Comparison of ENCODE assay signal across 9 mouse cellular contexts in genomic region chr12:37773681-37774357, GRCm38 (mm10). TPM values are rescaled to one million over a fixed set of nuclear protein-coding genes. Genes with fewer than 3 reads are reported as not detected.
A peak's percentile ranks its signal among the peaks of the same experiment; 100 is the strongest.
DNase-seq lines count a peak whose midpoint lies in the region; ATAC-seq lines count a peak whose summit lies in the region.
"Had no signal": no experiment of that assay in that cellular context is flagged by ENCODE, and none has a peak within 500 bp of the region (broad histone marks: within the 10 kb centered on the region; RNA-seq: fewer than 3 reads in every experiment).

No protein-coding gene starts in this region.

- peak overlapping the region; percentile 81 for H3K27ac ChIP-seq in forebrain, embryonic 16.5 days (ENCODE audit: low read length)
- no peak overlapping the region for H3K27ac ChIP-seq in intestine, embryonic 14.5 days (ENCODE audit: low read depth)
- no peak overlapping the region for H3K27ac ChIP-seq in limb, embryonic 11.5 days (replicated peaks; ENCODE audit: low read depth, low read length)
- H3K27ac ChIP-seq: macrophage had no signal

- 2% methylated on average over 8 of the region's 8 CpGs for WGBS in forebrain, embryonic 16.5 days
- WGBS in intestine, embryonic 14.5 days: 17% methylated on average over 8 of the region's 8 CpGs
- WGBS in limb, embryonic 11.5 days: 13% methylated on average over 8 of the region's 8 CpGs

- 0 out of 2 replicates have a peak overlapping the region, but pooled peaks have one; percentile 18 for H3K9ac ChIP-seq in forebrain, embryonic 16.5 days (replicated peaks; ENCODE audit: low read depth, low read length)
- H3K9ac ChIP-seq in intestine, embryonic 14.5 days (ENCODE audit: low read length): no peak overlapping the region
- no peak overlapping the region for H3K9ac ChIP-seq in limb, embryonic 11.5 days (ENCODE audit: low read length)

- no peaks in the 10 kb centered on the region for H3K27me3 ChIP-seq in forebrain, embryonic 16.5 days (replicated peaks; ENCODE audit: control insufficient read depth, insufficient read depth, low read length)
- H3K27me3 ChIP-seq in intestine, embryonic 14.5 days (replicated peaks; ENCODE audit: control insufficient read depth, insufficient read depth, low read length): no peaks in the 10 kb centered on the region
- no peaks in the 10 kb centered on the region for H3K27me3 ChIP-seq in limb, embryonic 11.5 days (ENCODE audit: control insufficient read depth, insufficient read depth, low read length)

- peak overlapping the region; percentile 28 for H3K4me3 ChIP-seq in forebrain, embryonic 16.5 days (replicated peaks; ENCODE audit: low read length)
- no peak overlapping the region for H3K4me3 ChIP-seq in intestine, embryonic 14.5 days (ENCODE audit: low read depth, low read length)
- no peak overlapping the region for H3K4me3 ChIP-seq in limb, embryonic 11.5 days (ENCODE audit: low read depth, low read length)

- H3K36me3 ChIP-seq in forebrain, embryonic 16.5 days (ENCODE audit: control insufficient read depth, insufficient read depth): no peaks in the 10 kb centered on the region
- H3K36me3 ChIP-seq in intestine, embryonic 14.5 days (ENCODE audit: control insufficient read depth, insufficient read depth, low read length): no peaks in the 10 kb centered on the region
- H3K36me3 ChIP-seq in limb, embryonic 11.5 days (ENCODE audit: control insufficient read depth, insufficient read depth, low read length): no peaks in the 10 kb centered on the region

- peaks cover 11% of the 10 kb centered on the region for H3K4me1 ChIP-seq in forebrain, embryonic 16.5 days (replicated peaks; ENCODE audit: control insufficient read depth, insufficient read depth, low read length)
- H3K4me1 ChIP-seq in intestine, embryonic 14.5 days (replicated peaks; ENCODE audit: control insufficient read depth, insufficient read depth, low read length): 0 out of 2 replicates have a peak, but pooled peaks cover 4% of the 10 kb centered on the region
- no peaks in the 10 kb centered on the region for H3K4me1 ChIP-seq in limb, embryonic 11.5 days (ENCODE audit: control insufficient read depth, insufficient read depth, low read length)

- peak; percentile 3 for DNase-seq in cerebellum, adult 11 months
- no peak for DNase-seq in cerebellum, adult 11-12 months
- DNase-seq in c-Kit-positive CD71-positive TER-119-negative erythroid progenitor cells, embryonic 14.5 days (ENCODE audit: low read depth): peak; percentile 6
- DNase-seq in intestine, embryonic 14.5 days (ENCODE audit: low spot score): peak; percentile 53
- peak; percentile 27 for DNase-seq in limb, embryonic 11.5 days (ENCODE audit: low spot score)
- DNase-seq in retina, embryonic 14.5 days (ENCODE audit: low spot score): peak; percentile 88
- DNase-seq in urinary bladder, postnatal 25 days (ENCODE audit: low spot score): no peak

- H3K4me2 ChIP-seq in forebrain, embryonic 16.5 days (ENCODE audit: low read length): peak overlapping the region; percentile 64
- peak overlapping the region; percentile 35; the same call in 1 of the 2 replicates for H3K4me2 ChIP-seq in intestine, embryonic 14.5 days (ENCODE audit: low read length)
- H3K4me2 ChIP-seq in limb, embryonic 11.5 days (ENCODE audit: low read depth, severe bottlenecking): no peak overlapping the region

- H3K9me3 ChIP-seq in forebrain, embryonic 16.5 days (ENCODE audit: control insufficient read depth, low read length): no peaks in the 10 kb centered on the region
- H3K9me3 ChIP-seq in intestine, embryonic 14.5 days (ENCODE audit: control insufficient read depth, low read length): no peaks in the 10 kb centered on the region
- H3K9me3 ChIP-seq in limb, embryonic 11.5 days (ENCODE audit: control insufficient read depth, low read length): no peaks in the 10 kb centered on the region

- peak; percentile 98 for ATAC-seq in forebrain, embryonic 16.5 days
- no peak for ATAC-seq in intestine, embryonic 14.5 days (replicated peaks; ENCODE audit: low FRiP score, low TSS enrichment, low read depth)
- ATAC-seq in limb, embryonic 11.5 days (ENCODE audit: insufficient number of reproducible peaks, low FRiP score, low TSS enrichment, low read depth): no peak

RNA-seq across cellular contexts. Expression of gene Dgkb, which starts 43.7 kb away (rescaled TPM):
- polyA plus RNA-seq in forebrain, embryonic 16.5 days (2015; fragmentation: Nextera tagmentation; extraction: Ambion mirVana): 5.3 and 6.4 TPM in 2 replicates
- polyA plus RNA-seq in intestine, embryonic 14.5 days (2014; fragmentation: Nextera tagmentation; extraction: Ambion mirVana): 4.7 and 5.0 TPM in 2 replicates
- 0.11 and 0.12 TPM in 2 replicates for polyA plus RNA-seq in limb, embryonic 11.5 days (2014; fragmentation: Nextera tagmentation; extraction: Ambion mirVana)
- polyA plus RNA-seq: macrophage had no signal

Comparison
In these comparisons a context has a peak if more than half of its experiments do, and no peak if none do; other contexts are left out.
1. DNase-seq: peak in cerebellum, adult 11 months (single experiment), c-Kit-positive CD71-positive TER-119-negative erythroid progenitor cells, embryonic 14.5 days (single experiment), intestine, embryonic 14.5 days (single experiment), limb, embryonic 11.5 days (single experiment) and retina, embryonic 14.5 days (single experiment); none in cerebellum, adult 11-12 months (single experiment) and urinary bladder, postnatal 25 days (single experiment).